Mouse (Mus musculus) MEL (cell line): ENCODE data around the gene Tspan13. TPM values are rescaled to one million over a fixed set of nuclear protein-coding genes. Genes with fewer than 3 reads are reported as not detected.

Source experiments
- DNase-seq: peaks from one replicate; pipeline ENCODE4 v3.0.0; 2011; ENCODE audit warnings: low read depth, low spot score
- H3K27ac ChIP-seq: 2 replicates; pipeline ENCODE4 v1.5.1; 2012; ENCODE audit warnings: low read depth, mild to moderate bottlenecking, control low read depth, low read length, moderate library complexity; ENCODE audit not compliant: control insufficient read depth
- H3K27me3 ChIP-seq, 2 experiments: fragments of 150-350 bp in 1 of 2; sonication (generic) in 1 of 2; 2 replicates each; pipeline ENCODE4 v1.6.1; 2012; ENCODE audit warnings: low read length in 2 of 2, mild to moderate bottlenecking in 2 of 2, improper control_type of control experiment in 1 of 2, moderate library complexity in 1 of 2; ENCODE audit not compliant: insufficient read depth in 2 of 2, control insufficient read depth in 1 of 2
- H3K36me3 ChIP-seq, 2 experiments: 2 replicates each; pipeline ENCODE4 v1.6.1; 2012 to 2014; ENCODE audit warnings: low read length in 2 of 2, improper control_type of control experiment in 1 of 2, inconsistent platforms in 1 of 2, mild to moderate bottlenecking in 1 of 2; ENCODE audit not compliant: insufficient read depth in 2 of 2, control insufficient read depth in 1 of 2
- H3K4me1 ChIP-seq, 2 experiments: fragments of 150-350 bp in 1 of 2; sonication (generic) in 1 of 2; 2 replicates each; pipeline ENCODE4 v1.6.1; 2012; ENCODE audit warnings: low read length in 2 of 2, improper control_type of control experiment in 1 of 2, mild to moderate bottlenecking in 1 of 2; ENCODE audit not compliant: insufficient read depth in 2 of 2, control insufficient read depth in 1 of 2
- H3K4me3 ChIP-seq, 2 experiments: fragments of 150-350 bp in 1 of 2; sonication (generic) in 1 of 2; 2 replicates each; pipeline ENCODE4 v1.5.1; 2012; ENCODE audit warnings: low read depth in 2 of 2, low read length in 2 of 2, mild to moderate bottlenecking in 2 of 2, moderate library complexity in 2 of 2, control low read depth in 1 of 2, improper control_type of control experiment in 1 of 2; ENCODE audit not compliant: control insufficient read depth in 1 of 2, insufficient read depth in 1 of 2
- H3K79me2 ChIP-seq: 2 replicates; pipeline ENCODE4 v1.6.1; 2012; ENCODE audit warnings: mild to moderate bottlenecking, low read length, moderate library complexity; ENCODE audit not compliant: control insufficient read depth, poor library complexity, insufficient read depth
- H3K9ac ChIP-seq: 2 replicates; pipeline ENCODE4 v1.6.1; 2012; ENCODE audit warnings: low read depth, mild to moderate bottlenecking, control low read depth, low read length, moderate library complexity; ENCODE audit not compliant: control insufficient read depth, poor library complexity, severe bottlenecking
- H3K9me3 ChIP-seq: fragments of 150-350 bp; sonication (generic); replicated peaks from 2 replicates; pipeline ENCODE4 v1.6.1; 2012; ENCODE audit warnings: mild to moderate bottlenecking, low read length, improper control_type of control experiment, moderate library complexity; ENCODE audit not compliant: insufficient read depth
- CHD2 ChIP-seq: IDR thresholded peaks from 2 replicates; pipeline ENCODE4 v1.6.1; 2011; ENCODE audit warnings: low read length, improper control_type of control experiment
- CTCF ChIP-seq, 3 experiments: IDR thresholded peaks in 2 of 3; conservative IDR thresholded peaks in 1 of 3; 2 replicates each; pipeline ENCODE4 v1.5.1; 2011 to 2012; ENCODE audit warnings: low read length in 3 of 3, low read depth in 2 of 3, mild to moderate bottlenecking in 2 of 3, improper control_type of control experiment in 1 of 3, inconsistent platforms in 1 of 3, mixed read lengths in 1 of 3, moderate library complexity in 1 of 3; ENCODE audit not compliant: control insufficient read depth in 1 of 3, insufficient read depth in 1 of 3, poor library complexity in 1 of 3, severe bottlenecking in 1 of 3
- ETS1 ChIP-seq: IDR thresholded peaks from 2 replicates; pipeline ENCODE4 v1.6.1; 2012; ENCODE audit warnings: low read depth, mild to moderate bottlenecking, inconsistent platforms, low read length, improper control_type of control experiment, moderate library complexity
- HCFC1 ChIP-seq: IDR thresholded peaks from 2 replicates; pipeline ENCODE4 v1.6.1; 2012; ENCODE audit warnings: low read depth, mild to moderate bottlenecking, inconsistent platforms, low read length, improper control_type of control experiment, moderate library complexity
- JUND ChIP-seq: IDR thresholded peaks from 2 replicates; pipeline ENCODE4 v1.6.1; 2011; ENCODE audit warnings: low read depth, mild to moderate bottlenecking, improper control_type of control experiment, low read length
- MAFK ChIP-seq: IDR thresholded peaks from 2 replicates; pipeline ENCODE4 v1.6.1; 2011; ENCODE audit warnings: low read depth, mild to moderate bottlenecking, low read length, improper control_type of control experiment, borderline replicate concordance
- MEF2A ChIP-seq: IDR thresholded peaks from 2 replicates; pipeline ENCODE4 v1.6.1; 2014; ENCODE audit warnings: low read depth, mild to moderate bottlenecking, inconsistent platforms, low read length, improper control_type of control experiment; ENCODE audit not compliant: poor library complexity, insufficient replicate concordance, severe bottlenecking; ENCODE audit errors: extremely low read depth
- MXI1 ChIP-seq: IDR thresholded peaks from 2 replicates; pipeline ENCODE4 v1.6.1; 2011; ENCODE audit warnings: mild to moderate bottlenecking, low read depth, low read length, improper control_type of control experiment
- NRF1 ChIP-seq: IDR thresholded peaks from 2 replicates; pipeline ENCODE4 v1.6.1; 2014; ENCODE audit warnings: low read depth, mild to moderate bottlenecking, inconsistent platforms, low read length, improper control_type of control experiment, moderate library complexity; ENCODE audit not compliant: poor library complexity, insufficient read depth, severe bottlenecking
- POLR2A ChIP-seq, 2 experiments: IDR thresholded peaks; 2 replicates each; pipeline ENCODE4 v1.6.1; 2011 to 2012; ENCODE audit warnings: low read length in 2 of 2, mild to moderate bottlenecking in 2 of 2, control low read depth in 1 of 2, improper control_type of control experiment in 1 of 2, low read depth in 1 of 2, moderate library complexity in 1 of 2; ENCODE audit not compliant: control insufficient read depth in 1 of 2, insufficient read depth in 1 of 2, poor library complexity in 1 of 2
- RAD21 ChIP-seq: IDR thresholded peaks from 2 replicates; pipeline ENCODE4 v1.6.1; 2011; ENCODE audit warnings: mild to moderate bottlenecking, low read depth, low read length, improper control_type of control experiment
- RCOR1 ChIP-seq: IDR thresholded peaks from 2 replicates; pipeline ENCODE4 v1.6.1; 2012; ENCODE audit warnings: low read depth, mild to moderate bottlenecking, inconsistent platforms, low read length, improper control_type of control experiment
- SIN3A ChIP-seq: IDR thresholded peaks from 2 replicates; pipeline ENCODE4 v1.6.1; 2012; ENCODE audit warnings: low read length, improper control_type of control experiment, inconsistent platforms
- SMC3 ChIP-seq: IDR thresholded peaks from 2 replicates; pipeline ENCODE4 v1.6.1; 2011; ENCODE audit warnings: low read depth, low read length, improper control_type of control experiment
- USF2 ChIP-seq, 2 experiments: IDR thresholded peaks; 2 replicates each; pipeline ENCODE4 v1.6.1; 2011 to 2012; ENCODE audit warnings: improper control_type of control experiment in 2 of 2, low read length in 2 of 2, borderline replicate concordance in 1 of 2, inconsistent platforms in 1 of 2, low read depth in 1 of 2, mild to moderate bottlenecking in 1 of 2; ENCODE audit not compliant: insufficient read depth in 1 of 2
- ZKSCAN1 ChIP-seq: IDR thresholded peaks from 2 replicates; pipeline ENCODE4 v1.6.1; 2012; ENCODE audit warnings: low read depth, mild to moderate bottlenecking, inconsistent platforms, low read length, improper control_type of control experiment, moderate library complexity
- polyA plus RNA-seq, 2 experiments: library from polyadenylated mRNA; stranded (reverse) in 1 of 2; unstranded in 1 of 2; fragments of >175 nt in 1 of 2; fragments of >200 nt in 1 of 2; gene quantifications; 2 replicates each; pipeline versions ENCODE4 v1.2.1 to v1.2.4; 2012; ENCODE audit warnings: low replicate concordance in 2 of 2, low read depth in 1 of 2; ENCODE audit not compliant: insufficient read length in 2 of 2, insufficient read depth in 1 of 2, missing spikeins in 1 of 2
- total RNA-seq: library from RNA; depleted of rRNA; stranded (reverse); fragments of 300-350 nt; gene quantifications from 2 replicates; pipeline ENCODE4 v1.2.3, GENCODE M21; 2012

The Tspan13 gene
- total and polyA plus RNA-seq, 3 experiments, result 23.0 to 37.5 TPM; not detected in 1

DNA sequence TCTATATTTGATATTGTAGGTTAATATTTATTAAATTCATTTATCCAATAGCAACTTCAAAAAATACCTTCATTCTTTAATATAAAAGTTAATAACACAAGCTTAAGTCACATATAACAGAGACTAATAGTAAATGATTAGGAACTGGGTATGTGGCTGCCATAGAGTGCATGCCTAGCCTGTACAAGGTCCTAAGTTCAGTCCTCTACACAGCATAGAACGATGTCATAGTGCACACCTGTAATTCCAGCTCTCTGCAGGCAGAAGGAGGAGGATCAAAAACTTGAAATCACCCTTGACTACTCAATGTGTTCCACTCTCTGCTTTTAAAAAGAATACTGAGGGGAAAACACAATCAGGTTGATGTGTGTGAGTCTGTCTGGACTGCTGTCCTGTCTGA is 8.0 kb upstream of the Tspan13 start:
- H3K9me3 ChIP-seq, result no peaks in the 10 kb centered on the region
- TF ChIP-seq ETS1 (no peak), CHD2 (no peak), SMC3 (no peak), MAFK (no peak), NRF1 (no peak), MXI1 (no peak), HCFC1 (no peak)
- TF ChIP-seq, all 39 proteins: peak for 0
- H3K27me3 ChIP-seq, result no peaks in the 10 kb centered on the region
- DNase-seq, result no peak
- no peak overlapping the region for H3K9ac ChIP-seq
- H3K4me1 ChIP-seq, result peaks cover 0 to 10% of the 10 kb centered on the region in 2 experiments; a peak in 3 of 4 replicates
- H3K36me3 ChIP-seq, result peaks cover 0 to 3% of the 10 kb centered on the region in 2 experiments; a peak in 1 of 4 replicates
- no peaks in the 10 kb centered on the region for H3K79me2 ChIP-seq
- H3K27ac ChIP-seq, result no peak overlapping the region
- no peak overlapping the region for H3K4me3 ChIP-seq

GRCm38 (mm10) chr12:36047593-36047992 is 5.3 kb upstream of the Tspan13 start:
- Histone ChIP-seq H3K27ac (no peak overlapping the region), H3K9ac (no peak overlapping the region), H3K4me3 (no peak overlapping the region), H3K36me3 (no peaks in the 10 kb centered on the region; a peak in 1 of 4 replicates), H3K79me2 (no peaks in the 10 kb centered on the region), H3K9me3 (no peaks in the 10 kb centered on the region), H3K27me3 (no peaks in the 10 kb centered on the region), H3K4me1 (peaks cover 0 to 6% of the 10 kb centered on the region in 2 experiments; a peak in 2 of 4 replicates)
- DNase-seq, result no peak
- TF ChIP-seq RAD21 (no peak), SIN3A (no peak)

- H3K9me3 ChIP-seq, result no peaks in the 10 kb centered on the region
- peaks cover 1 to 6% of the 10 kb centered on the region in 2 experiments; a peak in 3 of 4 replicates for H3K4me1 ChIP-seq
- TF ChIP-seq POLR2A (IDR thresholded peaks at IDR 0.05; ENCODE audit: control insufficient read depth in 1 of 2, insufficient read depth in 1 of 2, low read depth in 1 of 2, low read length in 2 of 2, poor library complexity in 1 of 2), result no peak
- TF ChIP-seq ETS1, result no peak
- TF ChIP-seq HCFC1, result no peak
- TF ChIP-seq USF2 (IDR thresholded peaks at IDR 0.05; ENCODE audit: borderline replicate concordance in 1 of 2, insufficient read depth in 1 of 2, low read depth in 1 of 2, low read length in 2 of 2), result no peak
- TF ChIP-seq JUND, result no peak
- TF ChIP-seq ZKSCAN1, result no peak
- TF ChIP-seq MEF2A, result no peak
- TF ChIP-seq CTCF (IDR thresholded peaks at IDR 0.05 in 2 of 3, conservative IDR thresholded peaks at IDR 0.05 in 1 of 3; ENCODE audit: control insufficient read depth in 1 of 3, insufficient read depth in 1 of 3, low read depth in 2 of 3, low read length in 3 of 3, poor library complexity in 1 of 3, severe bottlenecking in 1 of 3), result no peak
- no peak for TF ChIP-seq NRF1
- TF ChIP-seq RCOR1, result no peak
- H3K36me3 ChIP-seq, result no peaks in the 10 kb centered on the region
- H3K27ac ChIP-seq, result no peak overlapping the region
- no peaks in the 10 kb centered on the region for H3K27me3 ChIP-seq
- H3K9ac ChIP-seq, result no peak overlapping the region
- no peak overlapping the region for H3K4me3 ChIP-seq
- H3K79me2 ChIP-seq, result peaks cover 1% of the 10 kb centered on the region; the same call in 1 of the 2 replicates
- no peak for DNase-seq
Observed at GRCm38 (mm10) chr12:36046196-36046595, 3.9 kb upstream of the Tspan13 start.
